Mouse (Mus musculus): ENCODE measurements around the gene Slc9a3r2. TPM values are rescaled to one million over a fixed set of nuclear protein-coding genes. Genes with fewer than 3 reads are reported as not detected.

Gene Slc9a3r2
- polyA plus RNA-seq, 1 experiment from 2014 or later, result 12.5 TPM

- ATAC-seq, result peak; percentile 58; the same call in 1 of the 2 replicates
- H3K27me3 ChIP-seq (ENCODE audit: insufficient read depth, low read length), result peaks cover 40% of the 10 kb centered on the region
- H3K4me3 ChIP-seq (ENCODE audit: low read depth, low read length), result no peak overlapping the region; the same call in 1 of the 2 replicates
- H3K4me2 ChIP-seq (ENCODE audit: low read depth, low read length), result peak overlapping the region; percentile 55
- peak; percentile 87 for DNase-seq
- H3K4me1 ChIP-seq (ENCODE audit: insufficient read depth), result peaks cover 23% of the 10 kb centered on the region
- no peaks in the 10 kb centered on the region for H3K9me3 ChIP-seq (ENCODE audit: low read length)
- no peak overlapping the region for H3K27ac ChIP-seq (ENCODE audit: low read depth)
- 6% methylated on average over 19 of the region's 19 CpGs for WGBS (ENCODE audit: insufficient replicate concordance)
- peak; percentile 97 for TF ChIP-seq CTCF (IDR thresholded peaks at IDR 0.05; ENCODE audit: low read depth)
- no peak for TF ChIP-seq EP300 (IDR thresholded peaks at IDR 0.05; ENCODE audit: low read depth)
- no peak overlapping the region for H3K9ac ChIP-seq (replicated peaks)
- no peaks in the 10 kb centered on the region for H3K36me3 ChIP-seq (replicated peaks; ENCODE audit: insufficient read depth, low read length)
Measured at GRCm38 (mm10) chr17:24653967-24654710, 4.0 kb upstream of the Slc9a3r2 start.

GRCm38 (mm10) chr17:24651835-24652234, 1.7 kb upstream of the Slc9a3r2 start:
- Histone ChIP-seq H3K9ac (replicated peaks) (no peak overlapping the region), H3K36me3 (replicated peaks; ENCODE audit: insufficient read depth, low read length) (no peaks in the 10 kb centered on the region), H3K4me1 (ENCODE audit: insufficient read depth) (peaks cover 13% of the 10 kb centered on the region), H3K4me3 (ENCODE audit: low read depth, low read length) (no peak overlapping the region), H3K4me2 (ENCODE audit: low read depth, low read length) (no peak overlapping the region), H3K27me3 (ENCODE audit: insufficient read depth, low read length) (peaks cover 18% of the 10 kb centered on the region), H3K9me3 (ENCODE audit: low read length) (no peaks in the 10 kb centered on the region), H3K27ac (ENCODE audit: low read depth) (no peak overlapping the region)
- TF ChIP-seq CTCF (IDR thresholded peaks at IDR 0.05; ENCODE audit: low read depth), result no peak
- TF ChIP-seq EP300 (IDR thresholded peaks at IDR 0.05; ENCODE audit: low read depth), result no peak
- ATAC-seq (no peak), DNase-seq (no peak)
- WGBS (ENCODE audit: insufficient replicate concordance), result 42% methylated on average over 3 of the region's 3 CpGs

GRCm38 (mm10) chr17:24650766-24651165, 639 bp upstream of the Slc9a3r2 start:
- peaks cover 16% of the 10 kb centered on the region for H3K27me3 ChIP-seq (ENCODE audit: insufficient read depth, low read length)
- ATAC-seq, result no peak
- peak overlapping the region; percentile 94; the same call in 1 of the 2 replicates for H3K4me2 ChIP-seq (ENCODE audit: low read depth, low read length)
- WGBS (ENCODE audit: insufficient replicate concordance), result 61% methylated on average over 4 of the region's 4 CpGs
- H3K4me1 ChIP-seq (ENCODE audit: insufficient read depth), result peaks cover 13% of the 10 kb centered on the region
- DNase-seq, result no peak
- H3K27ac ChIP-seq (ENCODE audit: low read depth), result no peak overlapping the region
- H3K4me3 ChIP-seq (ENCODE audit: low read depth, low read length), result no peak overlapping the region
- TF ChIP-seq CTCF (IDR thresholded peaks at IDR 0.05; ENCODE audit: low read depth) (no peak), EP300 (IDR thresholded peaks at IDR 0.05; ENCODE audit: low read depth) (no peak)
- H3K36me3 ChIP-seq (replicated peaks; ENCODE audit: insufficient read depth, low read length), result no peaks in the 10 kb centered on the region
- H3K9me3 ChIP-seq (ENCODE audit: low read length), result no peaks in the 10 kb centered on the region
- H3K9ac ChIP-seq (replicated peaks), result no peak overlapping the region

- Histone ChIP-seq H3K36me3 (replicated peaks; ENCODE audit: insufficient read depth, low read length) (no peaks in the 10 kb centered on the region), H3K27me3 (ENCODE audit: insufficient read depth, low read length) (peaks cover 16% of the 10 kb centered on the region), H3K9ac (replicated peaks) (peak overlapping the region; percentile 59), H3K4me3 (ENCODE audit: low read depth, low read length) (peak overlapping the region; percentile 64), H3K27ac (ENCODE audit: low read depth) (no peak overlapping the region), H3K4me2 (ENCODE audit: low read depth, low read length) (peak overlapping the region; percentile 94), H3K9me3 (ENCODE audit: low read length) (no peaks in the 10 kb centered on the region), H3K4me1 (ENCODE audit: insufficient read depth) (peaks cover 20% of the 10 kb centered on the region)
- DNase-seq (peak; percentile 53), ATAC-seq (peak; percentile 30; the same call in 1 of the 2 replicates)
- no peak for TF ChIP-seq CTCF (IDR thresholded peaks at IDR 0.05; ENCODE audit: low read depth)
- no peak for TF ChIP-seq EP300 (IDR thresholded peaks at IDR 0.05; ENCODE audit: low read depth)
- 3% methylated on average over 30 of the region's 35 CpGs for WGBS (ENCODE audit: insufficient replicate concordance)
Measured at GRCm38 (mm10) chr17:24649581-24650069, 502 bp downstream of the Slc9a3r2 start.

- 69% methylated on average over 10 of the region's 10 CpGs for WGBS (ENCODE audit: insufficient replicate concordance)
- peaks cover 16% of the 10 kb centered on the region for H3K27me3 ChIP-seq (ENCODE audit: insufficient read depth, low read length)
- ATAC-seq (no peak), DNase-seq (no peak)
- H3K4me2 ChIP-seq (ENCODE audit: low read depth, low read length), result peak overlapping the region; percentile 94
- peaks cover 26% of the 10 kb centered on the region for H3K4me1 ChIP-seq (ENCODE audit: insufficient read depth)
- H3K9me3 ChIP-seq (ENCODE audit: low read length), result no peaks in the 10 kb centered on the region
- TF ChIP-seq EP300 (IDR thresholded peaks at IDR 0.05; ENCODE audit: low read depth) (no peak), CTCF (IDR thresholded peaks at IDR 0.05; ENCODE audit: low read depth) (no peak)
- peak overlapping the region; percentile 64 for H3K4me3 ChIP-seq (ENCODE audit: low read depth, low read length)
- H3K27ac ChIP-seq (ENCODE audit: low read depth), result no peak overlapping the region
- H3K36me3 ChIP-seq (replicated peaks; ENCODE audit: insufficient read depth, low read length), result no peaks in the 10 kb centered on the region
- H3K9ac ChIP-seq (replicated peaks), result no peak overlapping the region; the same call in 1 of the 2 replicates
Measured at GRCm38 (mm10) chr17:24648731-24649377, 1.3 kb downstream of the Slc9a3r2 start.

GRCm38 (mm10) chr17:24647493-24647892, 2.6 kb downstream of the Slc9a3r2 start:
- no peak overlapping the region for H3K4me3 ChIP-seq (ENCODE audit: low read depth, low read length)

More at GRCm38 (mm10) chr17:24647493-24647892, 2.6 kb downstream of the Slc9a3r2 start:
- Histone ChIP-seq H3K27ac (ENCODE audit: low read depth) (no peak overlapping the region), H3K4me1 (ENCODE audit: insufficient read depth) (peaks cover 25% of the 10 kb centered on the region), H3K27me3 (ENCODE audit: insufficient read depth, low read length) (peaks cover 16% of the 10 kb centered on the region), H3K9ac (replicated peaks) (no peak overlapping the region), H3K4me2 (ENCODE audit: low read depth, low read length) (no peak overlapping the region), H3K9me3 (ENCODE audit: low read length) (no peaks in the 10 kb centered on the region), H3K36me3 (replicated peaks; ENCODE audit: insufficient read depth, low read length) (peaks cover 3% of the 10 kb centered on the region; the same call in 1 of the 2 replicates)
- WGBS (ENCODE audit: insufficient replicate concordance), result 72% methylated on average over 11 of the region's 11 CpGs
- TF ChIP-seq EP300 (IDR thresholded peaks at IDR 0.05; ENCODE audit: low read depth) (no peak), CTCF (IDR thresholded peaks at IDR 0.05; ENCODE audit: low read depth) (no peak)
- no peak for ATAC-seq
- peak; percentile 14 for DNase-seq
